Mouse (Mus musculus): ENCODE results near the gene Iqsec1.

DNA sequence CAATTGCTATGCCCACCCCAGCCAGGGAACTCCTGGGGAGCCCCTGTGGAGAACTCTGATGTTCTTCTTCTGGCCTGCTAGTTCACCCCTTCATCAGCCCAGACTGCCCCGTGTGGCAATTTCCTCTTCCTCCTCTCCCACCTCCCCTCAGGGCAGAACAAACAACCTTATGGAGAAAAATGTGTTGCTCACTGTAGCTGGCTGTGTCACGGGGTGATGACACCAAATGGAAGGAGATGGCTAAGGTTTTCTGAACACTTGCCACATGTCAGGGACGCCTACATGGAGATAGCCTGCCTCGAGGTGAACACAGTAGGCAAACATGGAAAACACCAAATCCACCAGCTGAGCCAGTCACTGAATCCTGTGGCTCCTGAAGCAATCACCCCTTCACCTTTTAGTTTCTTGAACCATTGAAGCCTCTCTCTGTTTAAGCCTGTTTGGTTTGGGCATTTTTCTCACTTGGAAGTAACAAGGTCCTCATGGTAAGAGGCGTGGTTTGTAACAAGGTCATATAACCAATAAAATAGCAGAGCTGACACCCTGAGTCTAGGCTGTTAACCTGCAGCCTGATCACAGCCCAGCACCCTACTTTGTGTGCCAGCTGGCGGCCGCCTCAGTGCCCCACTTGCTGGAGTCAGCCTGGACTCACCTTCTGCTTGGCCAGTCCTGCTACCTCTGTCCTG, 233.4 kb downstream of the Iqsec1 start:
- no peak for TF ChIP-seq CTCF (IDR thresholded peaks at IDR 0.05; ENCODE audit: low read depth)
- TF ChIP-seq EP300 (optimal IDR thresholded peaks at IDR 0.05), result no peak

Measured in stomach, postnatal 0 days (tissue).